In genomic region chr14:25557014-25557413, GRCm38 (mm10) we compare ENCODE assay signal across 8 mouse cellular contexts.
A peak's percentile ranks its signal among the peaks of the same experiment; 100 is the strongest.
DNase-seq lines count a peak whose midpoint lies in the region; ATAC-seq and TF ChIP-seq lines count a peak whose summit lies in the region.
"Had no signal": no experiment of that assay in that cellular context is flagged by ENCODE, and none has a peak within 500 bp of the region (broad histone marks: within the 10 kb centered on the region; RNA-seq: fewer than 3 reads in every experiment).

No protein-coding gene starts in this region.

- no peak for TF ChIP-seq CTCF in lung, adult 2 months (IDR thresholded peaks at IDR 0.05; ENCODE audit: insufficient read depth, low read length)

- no peak for TF ChIP-seq POLR2A in lung, adult 2 months (IDR thresholded peaks at IDR 0.05; ENCODE audit: borderline replicate concordance, extremely low read depth, low read depth, low read length)

- WGBS in lung, embryonic 15.5 days = 12% methylated on average over 8 of the region's 8 CpGs
- WGBS in lung, adult 2 months = 31% methylated on average over 8 of the region's 8 CpGs
- 37% methylated on average over 8 of the region's 8 CpGs for WGBS in hindbrain, embryonic 11.5 days
- 38% methylated on average over 8 of the region's 8 CpGs for WGBS in liver, embryonic 12.5 days (ENCODE audit: insufficient replicate concordance)

- H3K4me2 ChIP-seq in lung, embryonic 15.5 days = peak overlapping the region; percentile 17; the same call in 1 of the 2 replicates
- H3K4me2 ChIP-seq in hindbrain, embryonic 11.5 days (replicated peaks; ENCODE audit: low read depth, low read length) = no peak overlapping the region
- no peak overlapping the region for H3K4me2 ChIP-seq in liver, embryonic 12.5 days

- H3K9me3 ChIP-seq in lung, embryonic 15.5 days = no peaks in the 10 kb centered on the region
- no peaks in the 10 kb centered on the region for H3K9me3 ChIP-seq in hindbrain, embryonic 11.5 days (ENCODE audit: control insufficient read depth, low read length)
- no peaks in the 10 kb centered on the region for H3K9me3 ChIP-seq in liver, embryonic 12.5 days (replicated peaks)

- no peak overlapping the region for H3K9ac ChIP-seq in lung, embryonic 15.5 days
- H3K9ac ChIP-seq in hindbrain, embryonic 11.5 days (ENCODE audit: low read depth, low read length) = no peak overlapping the region
- H3K9ac ChIP-seq in liver, embryonic 12.5 days = no peak overlapping the region

- H3K4me3 ChIP-seq in lung, embryonic 15.5 days = no peak overlapping the region
- no peak overlapping the region for H3K4me3 ChIP-seq in lung, adult 2 months (replicated peaks; ENCODE audit: extremely low read depth, low read depth, low read length)
- no peak overlapping the region for H3K4me3 ChIP-seq in hindbrain, embryonic 11.5 days (ENCODE audit: low read depth, low read length)
- no peak overlapping the region for H3K4me3 ChIP-seq in liver, embryonic 12.5 days

- no peaks in the 10 kb centered on the region for H3K36me3 ChIP-seq in lung, embryonic 15.5 days
- H3K36me3 ChIP-seq in hindbrain, embryonic 11.5 days (ENCODE audit: control insufficient read depth, insufficient read depth, low read length) = no peaks in the 10 kb centered on the region
- peaks cover 18% of the 10 kb centered on the region for H3K36me3 ChIP-seq in liver, embryonic 12.5 days

- H3K27me3 ChIP-seq in lung, embryonic 15.5 days = no peaks in the 10 kb centered on the region
- no peaks in the 10 kb centered on the region for H3K27me3 ChIP-seq in hindbrain, embryonic 11.5 days (ENCODE audit: control insufficient read depth, insufficient read depth, low read length)
- H3K27me3 ChIP-seq in liver, embryonic 12.5 days (replicated peaks) = no peaks in the 10 kb centered on the region

- ATAC-seq in lung, embryonic 15.5 days (ENCODE audit: borderline replicate concordance, extremely low read depth, low FRiP score, low TSS enrichment) = peak; percentile 46; the same call in 1 of the 2 replicates
- ATAC-seq in hindbrain, embryonic 11.5 days (ENCODE audit: low FRiP score) = no peak
- no peak for ATAC-seq in liver, embryonic 12.5 days

- no peak for DNase-seq in lung, adult 2 months
- no peak for DNase-seq in hindbrain, embryonic 11.5 days (ENCODE audit: low spot score)
- peak; percentile 62 for DNase-seq in yolk sac, embryonic 10.5 days (ENCODE audit: low spot score)
- DNase-seq in layer of hippocampus, adult 18-20 months (ENCODE audit: low spot score in 2 of 2) = no peak
- no peak for DNase-seq in right cerebral cortex, postnatal 36 days (ENCODE audit: low spot score in 2 of 2)
- DNase-seq: right cerebral cortex, adult 18-20 months had no signal

- peak overlapping the region; percentile 75 for H3K27ac ChIP-seq in lung, embryonic 15.5 days
- peak overlapping the region; percentile 45; the same call in 1 of the 2 replicates for H3K27ac ChIP-seq in hindbrain, embryonic 11.5 days (ENCODE audit: low read depth, low read length)
- peak overlapping the region; percentile 61; the same call in 1 of the 2 replicates for H3K27ac ChIP-seq in liver, embryonic 12.5 days

- H3K4me1 ChIP-seq in lung, embryonic 15.5 days = peaks cover 70% of the 10 kb centered on the region
- H3K4me1 ChIP-seq in lung, adult 2 months (ENCODE audit: control insufficient read depth, insufficient read depth, low read length) = peaks cover 27% of the 10 kb centered on the region
- peaks cover 22% of the 10 kb centered on the region for H3K4me1 ChIP-seq in hindbrain, embryonic 11.5 days (replicated peaks; ENCODE audit: control insufficient read depth, insufficient read depth, low read length)
- H3K4me1 ChIP-seq in liver, embryonic 12.5 days = peaks cover 63% of the 10 kb centered on the region
